Mouse (Mus musculus) megakaryocyte-erythroid progenitor cell, adult 5-6 weeks (primary cell): ENCODE results near the gene Lgr6. TPM values are rescaled to one million over a fixed set of nuclear protein-coding genes. Genes with fewer than 3 reads are reported as not detected.
A peak's percentile ranks its signal among the peaks of the same experiment; 100 is the strongest.

Experiments
- ATAC-seq: replicated peaks from 2 replicates; pipeline ENCODE4 v1.8.0; 2016; ENCODE audit warnings: mild to moderate bottlenecking, inconsistent platforms; ENCODE audit not compliant: severe bottlenecking, poor library complexity, low FRiP score, low TSS enrichment
- total RNA-seq, 2 experiments: library from RNA; stranded (forward) in 1 of 2; stranded (reverse) in 1 of 2; fragments of 200-1000, 215-1000 nt in 1 of 2; fragments of >200 nt in 1 of 2; fragmentation: Nextera tagmentation in 1 of 2; gene quantifications; 2 replicates each; pipeline ENCODE4 v1.2.3; 2014 to 2017

Gene Lgr6
- total RNA-seq, 2 experiments from 2014 or later = not detected

DNA sequence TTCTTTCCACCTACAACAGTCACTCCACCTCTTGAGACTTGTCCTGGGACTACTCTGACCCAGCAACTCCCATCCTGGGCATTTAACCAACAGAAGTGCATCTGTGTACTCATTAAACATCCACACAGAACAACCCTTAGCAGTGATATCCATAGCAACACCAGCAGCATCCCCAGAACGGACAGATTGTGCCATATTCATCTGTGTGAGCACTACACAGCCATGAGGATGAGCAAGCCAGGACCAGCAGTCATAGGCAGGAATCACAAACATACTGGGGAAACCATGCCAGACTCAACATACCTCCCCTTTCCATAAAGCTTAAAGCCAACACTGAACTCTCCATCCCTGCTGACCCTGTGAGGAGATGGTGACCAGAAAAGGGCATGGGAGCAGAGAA lies 17.7 kb downstream of the Lgr6 start:
- no peak for ATAC-seq

GRCm38 (mm10) chr1:135086015-135086414 lies 19.1 kb downstream of the Lgr6 start:
- no peak for ATAC-seq

DNA sequence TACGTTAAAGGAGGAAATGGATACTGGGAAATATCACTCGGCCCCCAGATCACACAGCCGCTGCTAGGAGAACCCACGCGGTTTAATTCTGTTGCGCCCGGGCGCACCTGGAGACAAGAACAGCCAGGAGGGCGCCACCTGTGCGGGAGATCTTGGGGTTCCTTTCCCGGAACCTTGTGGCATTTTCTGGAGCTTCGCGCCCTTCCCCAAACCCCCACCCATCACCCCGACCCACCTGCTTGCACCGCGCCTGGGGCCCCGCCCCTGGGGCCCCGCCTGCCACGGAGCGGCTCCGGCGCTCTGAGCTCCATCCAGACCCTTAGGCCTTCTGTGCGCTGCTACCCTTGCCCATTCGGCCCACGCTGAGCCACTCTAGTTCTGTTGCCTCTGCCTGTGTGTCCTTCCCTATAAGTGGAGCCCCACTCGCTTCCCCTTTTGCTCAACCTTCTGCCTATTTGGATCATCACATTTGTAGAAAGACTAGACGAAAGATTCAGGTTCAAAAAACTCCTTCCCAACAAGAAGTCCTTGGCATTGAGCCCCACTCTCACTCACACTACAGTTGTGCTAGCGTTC lies 19.7 kb downstream of the Lgr6 start:
- ATAC-seq = no peak

DNA sequence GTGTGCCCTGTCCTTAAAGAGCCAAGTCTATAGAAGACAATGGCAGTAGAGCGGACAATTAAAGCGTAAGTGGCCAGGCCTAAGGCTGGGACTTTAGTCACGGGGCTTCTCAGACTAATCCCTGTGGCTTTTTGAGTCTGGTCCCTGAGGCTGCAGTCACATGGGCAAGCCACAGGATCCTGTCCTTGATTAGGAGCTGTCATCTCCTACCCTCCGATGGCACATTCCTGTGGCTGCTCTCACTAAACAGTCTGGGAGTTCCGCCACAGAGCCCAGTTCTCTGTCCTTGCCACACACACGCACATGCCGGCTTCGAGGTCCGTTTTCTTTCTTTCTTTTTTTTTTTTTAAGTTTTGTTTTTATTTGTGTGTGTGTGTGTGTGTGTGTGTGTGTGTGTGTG lies 21.6 kb downstream of the Lgr6 start:
- no peak for ATAC-seq

DNA sequence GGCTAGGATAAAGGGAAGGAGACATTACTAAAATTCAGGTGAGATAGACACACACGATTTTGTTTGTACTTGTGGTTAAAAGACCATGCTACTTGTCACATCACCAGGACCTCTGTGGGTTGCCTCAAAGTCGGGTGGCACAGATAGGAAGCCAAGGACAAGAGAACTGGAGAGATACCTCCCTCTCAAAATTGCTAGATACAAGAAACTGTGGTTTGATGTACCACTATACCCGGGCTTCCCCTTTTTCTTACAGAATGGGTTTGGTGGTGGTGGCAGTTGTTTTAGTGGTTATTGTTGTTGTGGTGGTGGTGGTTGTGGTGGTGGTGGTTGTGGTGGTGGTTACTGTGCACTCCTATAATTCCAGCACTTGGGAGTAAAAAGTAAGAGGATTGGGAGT lies 22.8 kb downstream of the Lgr6 start:
- no peak for ATAC-seq

- no peak for ATAC-seq
Measured at GRCm38 (mm10) chr1:135079021-135079420, 26.1 kb downstream of the Lgr6 start.

GRCm38 (mm10) chr1:135076470-135076869 lies 28.6 kb downstream of the Lgr6 start:
- no peak for ATAC-seq

GRCm38 (mm10) chr1:135075270-135075669 lies 29.8 kb downstream of the Lgr6 start:
- no peak for ATAC-seq

DNA sequence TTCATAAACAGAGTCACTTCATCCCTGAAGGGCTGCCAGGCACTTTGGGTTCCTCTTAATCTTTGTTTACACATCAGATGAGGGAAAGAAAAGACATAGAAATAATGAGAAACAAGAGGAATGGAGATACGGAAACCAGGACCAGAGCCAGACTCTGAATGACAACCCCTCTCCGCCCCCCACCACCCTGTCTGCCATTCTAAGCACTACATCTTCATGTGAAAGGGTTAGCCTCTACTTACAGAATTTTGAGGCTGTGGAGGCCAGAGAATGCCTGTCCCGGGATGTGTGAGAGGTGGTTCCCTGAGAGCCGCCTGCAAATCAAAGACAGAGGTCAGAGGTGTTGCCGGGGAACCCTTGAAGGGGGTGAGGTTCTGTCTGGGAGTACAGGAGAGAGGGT lies 32.4 kb downstream of the Lgr6 start:
- ATAC-seq = no peak

- ATAC-seq = no peak
Measured at GRCm38 (mm10) chr1:135069841-135070240, 35.2 kb downstream of the Lgr6 start.

DNA sequence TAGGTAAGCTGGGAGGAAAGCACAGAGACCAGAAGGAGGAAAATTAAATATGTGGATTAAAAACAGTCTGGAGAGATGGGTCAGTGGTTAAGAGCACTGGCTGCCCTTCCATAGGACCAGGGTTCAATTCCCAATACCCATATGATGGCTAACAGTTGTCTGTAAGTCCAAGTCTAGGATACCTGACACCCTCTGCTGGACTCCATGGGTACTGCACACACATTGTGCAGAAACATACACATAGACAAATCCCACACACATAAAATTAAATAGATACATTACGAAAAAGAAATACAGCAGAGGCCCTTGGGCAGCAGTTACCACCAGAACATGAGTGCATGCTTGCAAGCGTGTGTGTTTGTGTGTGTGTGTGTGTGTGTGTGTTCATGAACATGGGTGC lies 40.6 kb downstream of the Lgr6 start:
- ATAC-seq = no peak

DNA sequence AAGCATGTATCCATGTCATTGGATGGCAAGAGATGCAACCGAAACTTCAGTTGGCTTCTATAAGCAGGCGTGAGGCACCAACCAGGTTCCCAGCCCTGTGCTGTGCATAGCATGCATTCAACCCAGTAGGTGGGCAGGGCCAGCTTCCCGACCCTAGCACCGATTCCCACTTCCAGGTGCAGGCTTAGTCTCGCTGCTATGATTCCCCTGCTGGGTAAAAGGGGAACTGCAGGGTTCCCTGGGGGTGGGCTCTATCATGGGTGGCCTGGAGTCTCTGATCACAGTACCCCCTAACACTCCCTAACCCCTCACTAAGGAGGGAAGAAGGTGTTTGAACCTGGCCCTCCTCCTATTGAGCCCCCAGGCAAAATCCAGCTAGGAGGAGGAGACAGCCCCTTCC lies 42.1 kb downstream of the Lgr6 start:
- no peak for ATAC-seq

- no peak for ATAC-seq
Measured at GRCm38 (mm10) chr1:135061300-135061699, 43.8 kb downstream of the Lgr6 start.

GRCm38 (mm10) chr1:135060174-135060573 lies 44.9 kb downstream of the Lgr6 start:
- no peak for ATAC-seq

- ATAC-seq = no peak
Measured at GRCm38 (mm10) chr1:135056901-135057300, 48.2 kb downstream of the Lgr6 start.

- ATAC-seq = no peak
Measured at GRCm38 (mm10) chr1:135054121-135054520, 51.0 kb downstream of the Lgr6 start.

- ATAC-seq = no peak
Measured at GRCm38 (mm10) chr1:135044439-135044838, 60.6 kb downstream of the Lgr6 start.

DNA sequence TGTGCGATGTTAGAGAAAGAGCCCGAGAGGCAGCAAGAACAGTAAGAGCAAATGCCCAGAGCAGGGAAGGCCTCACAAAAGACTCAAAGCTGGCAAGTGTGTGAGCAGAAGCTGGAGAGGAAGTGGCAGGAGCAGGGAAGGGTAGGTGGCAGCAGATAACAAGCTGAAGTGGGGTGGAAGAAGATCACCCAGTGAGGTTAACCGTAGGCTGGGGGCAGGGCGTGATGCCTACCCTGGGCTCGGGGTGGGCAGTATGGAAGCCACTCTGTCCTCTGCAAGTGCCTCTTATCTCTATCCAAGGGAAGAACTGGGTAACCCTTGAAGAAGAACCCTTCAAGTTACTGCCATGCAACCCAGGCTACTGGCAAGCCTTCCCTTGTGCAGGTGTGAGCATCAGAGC lies 68.8 kb downstream of the Lgr6 start:
- ATAC-seq = peak; percentile 61

- no peak for ATAC-seq
Measured at GRCm38 (mm10) chr1:135032658-135033057, 72.4 kb downstream of the Lgr6 start.

DNA sequence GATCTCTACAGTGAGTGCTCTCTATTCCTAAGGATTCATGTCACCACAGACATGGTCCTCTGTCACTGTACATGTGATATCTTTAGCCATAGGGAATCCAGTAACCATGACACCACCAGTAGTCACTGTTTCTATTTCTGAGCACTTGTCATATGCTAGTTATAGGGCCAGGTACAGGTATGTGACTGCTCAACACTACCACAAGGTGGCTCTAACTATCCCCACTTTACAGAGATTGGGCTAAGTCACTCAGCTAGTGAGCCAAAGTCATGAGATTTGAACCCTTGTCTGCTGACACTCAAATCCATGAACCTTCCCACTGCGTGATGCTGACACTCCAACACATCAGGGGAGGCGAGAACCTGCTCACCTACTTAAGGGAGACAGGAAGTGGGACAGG lies 75.0 kb downstream of the Lgr6 start:
- 0 out of 2 replicates have a peak, but pooled peaks have one; percentile 54 for ATAC-seq

DNA sequence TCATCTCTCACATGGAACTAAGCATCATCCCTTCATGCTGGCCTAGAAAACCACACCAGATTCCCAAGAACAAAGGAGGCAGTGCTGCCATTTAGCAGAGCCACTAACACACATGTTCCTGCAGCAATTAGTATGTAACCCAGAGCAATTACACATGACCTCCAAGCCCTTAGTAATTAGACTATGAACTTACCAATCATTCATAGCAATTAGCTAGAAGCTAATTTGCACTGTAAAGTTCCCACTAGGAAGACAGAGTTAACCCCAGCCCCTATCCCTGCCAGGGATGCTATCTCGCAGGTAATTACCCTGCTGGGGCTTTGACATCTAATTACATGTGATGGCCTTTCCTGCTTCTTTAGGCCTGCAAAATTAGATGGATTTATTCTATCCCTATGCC lies 78.8 kb downstream of the Lgr6 start:
- ATAC-seq = no peak

GRCm38 (mm10) chr1:135023583-135023982 lies 81.5 kb downstream of the Lgr6 start:
- ATAC-seq = no peak
